Mouse (Mus musculus): Measurements from ENCODE around the gene Zdhhc1. TPM values are rescaled to one million over a fixed set of nuclear protein-coding genes. Genes with fewer than 3 reads are reported as not detected.

Zdhhc1 gene
- total and polyA plus RNA-seq, 3 experiments, result 4.9 to 11.5 TPM; not detected in 1

DNA sequence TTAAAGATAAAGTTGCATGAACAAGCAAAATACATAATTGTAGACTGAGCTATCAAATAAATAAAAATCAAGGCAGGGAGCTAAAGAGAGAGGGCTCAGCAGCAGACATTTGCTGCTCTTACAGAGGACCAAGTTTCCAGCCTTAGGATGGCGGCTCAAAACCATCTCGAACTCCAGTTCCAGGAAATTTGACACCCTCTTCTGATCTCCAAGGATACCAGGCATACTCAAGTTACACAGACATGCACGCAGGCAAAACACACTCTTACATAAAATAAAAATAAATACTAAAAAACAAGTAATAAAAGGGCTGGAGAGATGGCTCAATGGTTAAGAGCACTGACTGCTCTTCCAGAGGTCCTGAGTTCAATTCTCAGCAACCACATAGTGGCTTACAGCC, 3.2 kb downstream of the Zdhhc1 start:
- H3K9me3 ChIP-seq (replicated peaks; ENCODE audit: insufficient read depth, low read length), result no peaks in the 10 kb centered on the region
- H3K36me3 ChIP-seq (ENCODE audit: control insufficient read depth in 1 of 2, insufficient read depth in 2 of 2, low read length in 2 of 2), result peaks cover 0 to 5% of the 10 kb centered on the region in 2 experiments; a peak in 2 of 4 replicates
- H3K79me2 ChIP-seq (ENCODE audit: control insufficient read depth, insufficient read depth, low read length, poor library complexity), result peaks cover 4% of the 10 kb centered on the region
- no peaks in the 10 kb centered on the region for H3K27me3 ChIP-seq (ENCODE audit: control insufficient read depth in 1 of 2, insufficient read depth in 2 of 2, low read length in 2 of 2)
- H3K4me1 ChIP-seq (ENCODE audit: control insufficient read depth in 1 of 2, insufficient read depth in 2 of 2, low read length in 2 of 2), result peaks cover 4 to 15% of the 10 kb centered on the region in 2 experiments
- TF ChIP-seq GATA1 (IDR thresholded peaks at IDR 0.05; ENCODE audit: low read depth, low read length) (no peak), ZKSCAN1 (IDR thresholded peaks at IDR 0.05; ENCODE audit: low read depth, low read length) (no peak), KAT2A (conservative IDR thresholded peaks at IDR 0.05; ENCODE audit: low read depth, low read length) (no peak), MAFK (IDR thresholded peaks at IDR 0.05; ENCODE audit: borderline replicate concordance, low read depth, low read length) (no peak), TCF12 (IDR thresholded peaks at IDR 0.05; ENCODE audit: low read depth, low read length) (no peak), MEF2A (IDR thresholded peaks at IDR 0.05; ENCODE audit: extremely low read depth, insufficient replicate concordance, low read depth, low read length, poor library complexity, severe bottlenecking) (no peak), MYB (IDR thresholded peaks at IDR 0.05; ENCODE audit: low read depth, low read length) (no peak), TBP (IDR thresholded peaks at IDR 0.05; ENCODE audit: low read depth, low read length) (no peak), BHLHE40 (IDR thresholded peaks at IDR 0.05; ENCODE audit: borderline replicate concordance, low read depth, low read length) (no peak), CHD1 (IDR thresholded peaks at IDR 0.05; ENCODE audit: low read depth, low read length) (no peak), MAX (IDR thresholded peaks at IDR 0.05; ENCODE audit: low read length) (no peak), MXI1 (IDR thresholded peaks at IDR 0.05; ENCODE audit: low read depth, low read length) (no peak)
- H3K27ac ChIP-seq (ENCODE audit: control insufficient read depth, low read depth, low read length), result no peak overlapping the region
- H3K9ac ChIP-seq (ENCODE audit: control insufficient read depth, low read depth, low read length, poor library complexity, severe bottlenecking), result no peak overlapping the region
- DNase-seq (ENCODE audit: low read depth, low spot score), result no peak
- no peak overlapping the region for H3K4me3 ChIP-seq (ENCODE audit: control insufficient read depth in 1 of 2, insufficient read depth in 1 of 2, low read depth in 2 of 2, low read length in 2 of 2)

DNA sequence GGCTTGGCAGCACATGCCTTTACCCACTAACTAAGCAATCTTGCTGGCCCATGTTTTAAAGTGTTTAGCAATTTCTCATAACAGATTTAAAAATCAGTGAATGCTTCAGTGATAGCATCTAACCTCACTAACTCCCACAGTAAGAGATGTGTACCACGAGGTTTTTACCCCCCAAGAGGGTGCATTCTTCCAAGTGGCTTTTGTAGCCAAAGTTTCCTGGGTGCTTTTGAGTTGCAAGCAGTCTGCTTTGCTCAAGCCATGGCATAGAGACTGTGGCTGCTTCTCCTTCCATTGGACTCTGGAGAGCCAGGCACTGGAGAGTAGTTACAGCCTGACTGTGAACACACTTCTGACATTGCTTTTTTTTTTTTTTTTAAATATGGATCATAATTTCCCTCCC, 7.4 kb downstream of the Zdhhc1 start:
- H3K27ac ChIP-seq (ENCODE audit: control insufficient read depth, low read depth, low read length), result no peak overlapping the region
- peaks cover 0 to 6% of the 10 kb centered on the region in 2 experiments; a peak in 2 of 4 replicates for H3K4me1 ChIP-seq (ENCODE audit: control insufficient read depth in 1 of 2, insufficient read depth in 2 of 2, low read length in 2 of 2)
- H3K36me3 ChIP-seq (ENCODE audit: control insufficient read depth in 1 of 2, insufficient read depth in 2 of 2, low read length in 2 of 2), result no peaks in the 10 kb centered on the region
- no peaks in the 10 kb centered on the region for H3K79me2 ChIP-seq (ENCODE audit: control insufficient read depth, insufficient read depth, low read length, poor library complexity)
- TF ChIP-seq USF1 (IDR thresholded peaks at IDR 0.05; ENCODE audit: low read depth, low read length) (no peak), USF2 (IDR thresholded peaks at IDR 0.05; ENCODE audit: borderline replicate concordance in 1 of 2, insufficient read depth in 1 of 2, low read depth in 1 of 2, low read length in 2 of 2) (no peak), MXI1 (IDR thresholded peaks at IDR 0.05; ENCODE audit: low read depth, low read length) (no peak), NELFE (IDR thresholded peaks at IDR 0.05; ENCODE audit: low read depth, low read length) (no peak), MEF2A (IDR thresholded peaks at IDR 0.05; ENCODE audit: extremely low read depth, insufficient replicate concordance, low read depth, low read length, poor library complexity, severe bottlenecking) (no peak), ZC3H11A (IDR thresholded peaks at IDR 0.05; ENCODE audit: low read depth, low read length) (no peak), KAT2A (conservative IDR thresholded peaks at IDR 0.05; ENCODE audit: low read depth, low read length) (no peak), ETS1 (IDR thresholded peaks at IDR 0.05; ENCODE audit: low read depth, low read length) (no peak), ZMIZ1 (IDR thresholded peaks at IDR 0.05; ENCODE audit: low read depth, low read length) (no peak), MYC (IDR thresholded peaks at IDR 0.05; ENCODE audit: low read depth, low read length) (no peak), TBP (IDR thresholded peaks at IDR 0.05; ENCODE audit: low read depth, low read length) (no peak), POLR2AphosphoS5 (IDR thresholded peaks at IDR 0.05; ENCODE audit: borderline replicate concordance, low read depth, low read length) (no peak)
- H3K4me3 ChIP-seq (ENCODE audit: control insufficient read depth in 1 of 2, insufficient read depth in 1 of 2, low read depth in 2 of 2, low read length in 2 of 2), result no peak overlapping the region
- no peaks in the 10 kb centered on the region for H3K27me3 ChIP-seq (ENCODE audit: control insufficient read depth in 1 of 2, insufficient read depth in 2 of 2, low read length in 2 of 2)
- no peak overlapping the region for H3K9ac ChIP-seq (ENCODE audit: control insufficient read depth, low read depth, low read length, poor library complexity, severe bottlenecking)
- DNase-seq (ENCODE audit: low read depth, low spot score), result no peak
- no peaks in the 10 kb centered on the region for H3K9me3 ChIP-seq (replicated peaks; ENCODE audit: insufficient read depth, low read length)

All from MEL (cell line).